Mouse (Mus musculus) brown adipose tissue, adult 24 weeks (tissue): Measurements from ENCODE around the gene Dstyk. TPM values are rescaled to one million over a fixed set of nuclear protein-coding genes. Genes with fewer than 3 reads are reported as not detected.

ENCODE experiments used
- H3K27ac ChIP-seq: fragments of 200-500 bp; replicated peaks from 2 replicates; pipeline ENCODE4 v1.5.1; 2012; ENCODE audit warnings: low read depth, mild to moderate bottlenecking, low read length
- H3K4me1 ChIP-seq: fragments of 200-500 bp; 2 replicates; pipeline ENCODE4 v1.6.1; 2012; ENCODE audit warnings: low read length, mixed read lengths; ENCODE audit not compliant: control insufficient read depth, insufficient read depth, insufficient read length
- H3K4me3 ChIP-seq: fragments of 200-500 bp; 2 replicates; pipeline ENCODE4 v1.5.1; 2012; ENCODE audit warnings: low read depth, mild to moderate bottlenecking, low read length, moderate library complexity; ENCODE audit not compliant: insufficient read depth
- polyA plus RNA-seq: library from polyadenylated mRNA; stranded (reverse); fragments of >200 nt; gene quantifications from 2 replicates; pipeline ENCODE4 v1.2.4, GENCODE M21; 2012; ENCODE audit not compliant: missing spikeins, insufficient read depth, insufficient read length

Gene Dstyk
- polyA plus RNA-seq, 1 experiment, result 7.7 TPM

- no peak overlapping the region for H3K4me3 ChIP-seq
- H3K4me1 ChIP-seq, result no peaks in the 10 kb centered on the region
- H3K27ac ChIP-seq, result no peak overlapping the region
Observed at GRCm38 (mm10) chr1:132505155-132505554, 87.8 kb downstream of the Dstyk start.

- no peak within 1 kb of the TSS for H3K27ac ChIP-seq
- H3K4me1 ChIP-seq, result no peaks in the 10 kb centered on the region
Observed at GRCm38 (mm10) chr1:132506058-132506457, 88.7 kb downstream of the Dstyk start, which contains the start of gene Tmem81. TSS of gene Tmem81 (plus strand) at chr1:132506230.

GRCm38 (mm10) chr1:132506656-132507055 lies 89.3 kb downstream of the Dstyk start:
- H3K4me1 ChIP-seq, result no peaks in the 10 kb centered on the region
- no peak overlapping the region for H3K4me3 ChIP-seq
- H3K27ac ChIP-seq, result no peak overlapping the region

More at GRCm38 (mm10) chr1:132506058-132506457, 88.7 kb downstream of the Dstyk start, which contains the start of gene Tmem81:
- H3K4me3 ChIP-seq, result no peak within 1 kb of the TSS

GRCm38 (mm10) chr1:132509771-132510170 lies 92.4 kb downstream of the Dstyk start:
- Histone ChIP-seq H3K4me1 (no peaks in the 10 kb centered on the region), H3K4me3 (no peak overlapping the region), H3K27ac (no peak overlapping the region)

GRCm38 (mm10) chr1:132511521-132511920 lies 94.2 kb downstream of the Dstyk start:
- no peak overlapping the region for H3K4me3 ChIP-seq
- H3K27ac ChIP-seq, result no peak overlapping the region
- H3K4me1 ChIP-seq, result no peaks in the 10 kb centered on the region

GRCm38 (mm10) chr1:132512106-132512505 lies 94.8 kb downstream of the Dstyk start:
- Histone ChIP-seq H3K4me1 (no peaks in the 10 kb centered on the region), H3K27ac (no peak overlapping the region), H3K4me3 (no peak overlapping the region)

- Histone ChIP-seq H3K4me3 (no peak overlapping the region), H3K4me1 (no peaks in the 10 kb centered on the region), H3K27ac (no peak overlapping the region)
Observed at GRCm38 (mm10) chr1:132515339-132515738, 98.0 kb downstream of the Dstyk start.

Other genes with a start within 250 kb of the Dstyk start
- gene Lemd1, start 226.1 kb upstream of the Dstyk start, polyA plus RNA-seq, result not detected in 2 replicates
- not detected in 2 replicates for gene AC124108.1, start 226.1 kb upstream of the Dstyk start, polyA plus RNA-seq
- not detected in 2 replicates for gene Gm10188, start 187.8 kb upstream of the Dstyk start, polyA plus RNA-seq
- not detected in 2 replicates for gene Klhdc8a, start 118.9 kb upstream of the Dstyk start, polyA plus RNA-seq
- 0.50 and 0.87 TPM in 2 replicates for gene Nuak2, start 101.4 kb upstream of the Dstyk start, polyA plus RNA-seq
- 2.1 and 2.5 TPM in 2 replicates for gene Tmcc2, start 26.3 kb upstream of the Dstyk start, polyA plus RNA-seq
- 12.0 and 17.4 TPM in 2 replicates for gene Rbbp5, start 59.8 kb downstream of the Dstyk start, polyA plus RNA-seq
- gene Tmem81, start 88.7 kb downstream of the Dstyk start, polyA plus RNA-seq, result 1.2 and 1.5 TPM in 2 replicates
- gene Cntn2, start 125.7 kb downstream of the Dstyk start, polyA plus RNA-seq, result not detected in 2 replicates